Mouse (Mus musculus) ES-Bruce4 (cell line): ENCODE measurements around the gene Olfr1434. TPM values are rescaled to one million over a fixed set of nuclear protein-coding genes. Genes with fewer than 3 reads are reported as not detected.

Experiments used
- H3K27ac ChIP-seq: 2 replicates; pipeline ENCODE4 v1.5.1; 2012; ENCODE audit warnings: low read length, inconsistent platforms; ENCODE audit not compliant: insufficient read depth
- H3K27me3 ChIP-seq: 2 replicates; pipeline ENCODE4 v1.6.1; 2012; ENCODE audit warnings: mild to moderate bottlenecking, low read length, inconsistent platforms; ENCODE audit not compliant: control insufficient read depth, poor library complexity, insufficient read depth, severe bottlenecking
- H3K36me3 ChIP-seq: 2 replicates; pipeline ENCODE4 v1.6.1; 2012; ENCODE audit warnings: inconsistent platforms, mild to moderate bottlenecking, low read length, moderate library complexity; ENCODE audit not compliant: control insufficient read depth, poor library complexity, insufficient read depth, severe bottlenecking
- H3K4me1 ChIP-seq: one replicate; pipeline ENCODE4 v1.8.1; 2011; ENCODE audit warnings: low read length; ENCODE audit not compliant: control insufficient read depth, insufficient read depth
- H3K4me3 ChIP-seq: 2 replicates; pipeline ENCODE4 v1.5.1; 2011; ENCODE audit warnings: low read depth, mild to moderate bottlenecking, low read length
- H3K9ac ChIP-seq: 2 replicates; pipeline ENCODE4 v1.6.1; 2012; ENCODE audit warnings: low read depth, mild to moderate bottlenecking, inconsistent platforms; ENCODE audit not compliant: poor library complexity, severe bottlenecking
- H3K9me3 ChIP-seq: replicated peaks from 2 replicates; pipeline ENCODE4 v1.6.1; 2012; ENCODE audit warnings: mild to moderate bottlenecking, low read length, inconsistent platforms; ENCODE audit not compliant: control insufficient read depth, poor library complexity, insufficient read depth, severe bottlenecking
- EP300 ChIP-seq: IDR thresholded peaks from 2 replicates; pipeline ENCODE4 v1.6.1; 2011; ENCODE audit warnings: low read depth, low read length; ENCODE audit not compliant: insufficient read depth
- polyA plus RNA-seq: library from polyadenylated mRNA; stranded (reverse); fragments of >200 nt; gene quantifications from 2 replicates; pipeline ENCODE4 v1.2.4, GENCODE M21; 2011; ENCODE audit warnings: low read depth; ENCODE audit not compliant: missing spikeins, insufficient read depth, insufficient read length

Gene Olfr1434
- polyA plus RNA-seq, 1 experiment, result not detected

DNA sequence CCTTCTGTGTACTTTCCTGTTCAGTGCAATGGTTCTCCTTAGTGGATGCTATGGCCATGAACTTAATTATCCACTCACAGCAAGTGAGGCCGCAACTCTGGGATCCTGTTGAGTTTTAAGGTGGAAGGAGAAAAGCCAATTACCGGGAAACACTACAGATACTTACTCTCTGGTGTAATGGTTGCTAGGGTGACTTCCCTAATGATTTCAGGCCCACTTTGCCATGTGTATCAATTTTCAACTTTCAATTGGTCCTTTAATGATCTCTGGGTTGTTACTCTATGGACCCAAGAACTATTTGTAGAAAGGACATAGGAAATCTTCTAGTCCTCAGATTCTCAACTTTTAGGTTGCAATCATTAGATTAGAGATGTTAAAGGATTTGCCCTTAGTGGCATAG lies 45.3 kb downstream of the Olfr1434 start, which contains the start of gene Olfr1437:
Gene Olfr1437, minus strand, starts transcription at position 101 of the 400 bp plus-strand sequence.
- Histone ChIP-seq H3K9me3 (no peaks in the 10 kb centered on the region), H3K27me3 (no peaks in the 10 kb centered on the region), H3K4me1 (no peaks in the 10 kb centered on the region), H3K36me3 (no peaks in the 10 kb centered on the region), H3K4me3 (no peak within 1 kb of the TSS), H3K9ac (no peak within 1 kb of the TSS), H3K27ac (no peak within 1 kb of the TSS)
- no peak for TF ChIP-seq EP300

Other genes starting within 250 kb of the Olfr1434 start
- gene Olfr1423, start 238.5 kb upstream of the Olfr1434 start, polyA plus RNA-seq, result 0.10 TPM in 1 of 2 replicates, not detected in the other
- not detected in 2 replicates for gene Olfr1424, start 217.2 kb upstream of the Olfr1434 start, polyA plus RNA-seq
- gene Olfr1425, start 202.1 kb upstream of the Olfr1434 start, polyA plus RNA-seq, result not detected in 2 replicates
- not detected in 2 replicates for gene Olfr1426, start 187.8 kb upstream of the Olfr1434 start, polyA plus RNA-seq
- gene Olfr1427, start 176.5 kb upstream of the Olfr1434 start, polyA plus RNA-seq, result not detected in 2 replicates
- not detected in 2 replicates for gene Olfr1428, start 164.0 kb upstream of the Olfr1434 start, polyA plus RNA-seq
- not detected in 2 replicates for gene Olfr76, start 156.7 kb upstream of the Olfr1434 start, polyA plus RNA-seq
- gene Olfr1555-ps1, start 109.7 kb upstream of the Olfr1434 start, polyA plus RNA-seq, result not detected in 2 replicates
- gene Olfr1431, start 79.2 kb upstream of the Olfr1434 start, polyA plus RNA-seq, result not detected in 2 replicates
- gene Olfr1432, start 47.3 kb upstream of the Olfr1434 start, polyA plus RNA-seq, result not detected in 2 replicates
- gene Olfr262, start 38.2 kb upstream of the Olfr1434 start, polyA plus RNA-seq, result not detected in 2 replicates
- gene Olfr235, start 18.8 kb upstream of the Olfr1434 start, polyA plus RNA-seq, result not detected in 2 replicates
- not detected in 2 replicates for gene Olfr1436, start 19.3 kb downstream of the Olfr1434 start, polyA plus RNA-seq
- gene Olfr1437, start 45.2 kb downstream of the Olfr1434 start, polyA plus RNA-seq, result not detected in 2 replicates
- not detected in 2 replicates for gene Olfr1438-ps1, start 56.1 kb downstream of the Olfr1434 start, polyA plus RNA-seq
- gene Olfr1440, start 107.4 kb downstream of the Olfr1434 start, polyA plus RNA-seq, result 0.11 TPM in 1 of 2 replicates, not detected in the other
- 0.46 and 0.64 TPM in 2 replicates for gene Olfr1441, start 137.6 kb downstream of the Olfr1434 start, polyA plus RNA-seq
- not detected in 2 replicates for gene Pfpl, start 148.1 kb downstream of the Olfr1434 start, polyA plus RNA-seq
- 0.20 TPM in 1 of 2 replicates, not detected in the other for gene Mpeg1, start 180.9 kb downstream of the Olfr1434 start, polyA plus RNA-seq
- gene Dtx4, start 221.6 kb downstream of the Olfr1434 start, polyA plus RNA-seq, result 4.0 and 5.1 TPM in 2 replicates